Mouse (Mus musculus) CD4-positive, CD25-positive, alpha-beta regulatory T cell, adult 4 months (primary cell): ENCODE data around the gene Reg4. TPM values are rescaled to one million over a fixed set of nuclear protein-coding genes. Genes with fewer than 3 reads are reported as not detected.

Source experiments
- ATAC-seq: one replicate; pipeline ENCODE4 v1.8.0; 2017
- polyA plus RNA-seq, 2 experiments: library from polyadenylated mRNA; unstranded; fragments of 100-300 nt; shearing (Covaris generic); gene quantifications; one replicate each; pipeline ENCODE4 v1.2.1; 2017

Reg4 gene
- polyA plus RNA-seq, 2 experiments from 2014 or later, result not detected

GRCm38 (mm10) chr3:98282422-98282821, 60.5 kb downstream of the Reg4 start:
- ATAC-seq, result no peak

- no peak for ATAC-seq
Measured at GRCm38 (mm10) chr3:98283205-98283604, 61.2 kb downstream of the Reg4 start.

Other genes starting within 250 kb of the Reg4 start
- 10 to 100 TPM; 13.9 to 18.8 TPM for gene Notch2, start 208.6 kb upstream of the Reg4 start, polyA plus RNA-seq
- gene Adam30, start 61.5 kb upstream of the Reg4 start, polyA plus RNA-seq, result not detected
- not detected for gene Hmgcs2, start 58.3 kb downstream of the Reg4 start, polyA plus RNA-seq
- 100 to 1,000 TPM in 1 of 2 experiments, 10 to 100 TPM in 1; 98.0 to 189 TPM for gene Phgdh, start 117.8 kb downstream of the Reg4 start, polyA plus RNA-seq
- not detected for gene Zfp697, start 160.3 kb downstream of the Reg4 start, polyA plus RNA-seq
- gene Gm4450, start 235.0 kb downstream of the Reg4 start, polyA plus RNA-seq, result not detected